Mouse (Mus musculus) CH12.LX (cell line): ENCODE measurements around the gene Cln6.

ENCODE experiments used
- CTCF ChIP-seq, 2 experiments: IDR thresholded peaks in 1 of 2; conservative IDR thresholded peaks in 1 of 2; 2 replicates each; pipeline ENCODE4 v1.5.1; 2011 to 2012; ENCODE audit warnings: low read depth in 2 of 2, low read length in 2 of 2, improper control_type of control experiment in 1 of 2, inconsistent platforms in 1 of 2, mild to moderate bottlenecking in 1 of 2, moderate library complexity in 1 of 2
- ELF1 ChIP-seq: IDR thresholded peaks from 2 replicates; pipeline ENCODE4 v1.6.1; 2014; ENCODE audit warnings: low read depth, mild to moderate bottlenecking, inconsistent platforms, low read length, improper control_type of control experiment
- JUN ChIP-seq: IDR thresholded peaks from 2 replicates; pipeline ENCODE4 v1.6.1; 2011; ENCODE audit warnings: low read depth, mild to moderate bottlenecking, low read length, improper control_type of control experiment, moderate library complexity; ENCODE audit not compliant: insufficient read depth
- JUND ChIP-seq: conservative IDR thresholded peaks from 2 replicates; pipeline ENCODE4 v1.6.1; 2011; ENCODE audit warnings: low read depth, low read length, improper control_type of control experiment
- RAD21 ChIP-seq: IDR thresholded peaks from 2 replicates; pipeline ENCODE4 v1.6.1; 2011; ENCODE audit warnings: low read depth, mild to moderate bottlenecking, low read length, improper control_type of control experiment, moderate library complexity
- ZKSCAN1 ChIP-seq: IDR thresholded peaks from 2 replicates; pipeline ENCODE4 v1.6.1; 2012; ENCODE audit warnings: low read depth, inconsistent platforms, low read length, improper control_type of control experiment, borderline replicate concordance
- ZNF384 ChIP-seq: IDR thresholded peaks from 2 replicates; pipeline ENCODE4 v1.6.1; 2012; ENCODE audit warnings: low read depth, low read length, improper control_type of control experiment, inconsistent platforms

- TF ChIP-seq CTCF (conservative IDR thresholded peaks at IDR 0.05 in 1 of 2, IDR thresholded peaks at IDR 0.05 in 1 of 2; ENCODE audit: low read depth in 2 of 2, low read length in 2 of 2) (no peak), JUN (no peak), ZKSCAN1 (no peak), JUND (no peak), RAD21 (no peak), ELF1 (no peak), ZNF384 (no peak)
These were observed 12.1 kb upstream of the Cln6 start for GRCm38 (mm10) chr9:62826456-62826855.
